Mouse (Mus musculus) ES-E14 (cell line): ENCODE results near the gene Cebpb. TPM values are rescaled to one million over a fixed set of nuclear protein-coding genes. Genes with fewer than 3 reads are reported as not detected.

Experiments used
- DNase-seq: peaks from one replicate; pipeline ENCODE4 v3.0.0-alpha.2; 2013; ENCODE audit warnings: low read depth, low spot score
- H3K27ac ChIP-seq: 2 replicates; pipeline ENCODE4 v1.5.1; 2012; ENCODE audit warnings: low read depth, mild to moderate bottlenecking, low read length, moderate library complexity, mixed read lengths; ENCODE audit not compliant: poor library complexity, insufficient read depth, severe bottlenecking
- H3K36me3 ChIP-seq: 2 replicates; pipeline ENCODE4 v1.6.1; 2012; ENCODE audit warnings: mild to moderate bottlenecking, low read length, moderate library complexity, mixed read lengths; ENCODE audit not compliant: control insufficient read depth, poor library complexity, insufficient read depth, severe bottlenecking
- H3K4me1 ChIP-seq, 2 experiments: fragments of 150-350 bp in 1 of 2; sonication (generic) in 1 of 2; 2 replicates each; pipeline ENCODE4 v1.6.1; 2012; ENCODE audit warnings: low read length in 2 of 2, mild to moderate bottlenecking in 1 of 2, mixed read lengths in 1 of 2; ENCODE audit not compliant: control insufficient read depth in 2 of 2, insufficient read depth in 2 of 2, poor library complexity in 1 of 2
- H3K4me3 ChIP-seq, 2 experiments: fragments of 150-350 bp in 1 of 2; sonication (generic) in 1 of 2; 2 replicates each; pipeline ENCODE4 v1.5.1; 2012; ENCODE audit warnings: low read length in 2 of 2, low read depth in 1 of 2, mild to moderate bottlenecking in 1 of 2, mixed read lengths in 1 of 2; ENCODE audit not compliant: insufficient read depth in 1 of 2, poor library complexity in 1 of 2, severe bottlenecking in 1 of 2
- H3K9ac ChIP-seq: 2 replicates; pipeline ENCODE4 v1.6.1; 2012; ENCODE audit warnings: low read depth, mild to moderate bottlenecking, low read length, mixed read lengths; ENCODE audit not compliant: poor library complexity, insufficient read depth, severe bottlenecking
- H3K9me3 ChIP-seq: fragments of 150-350 bp; sonication (generic); 2 replicates; pipeline ENCODE4 v1.6.1; 2012; ENCODE audit warnings: low read depth, mild to moderate bottlenecking, low read length; ENCODE audit not compliant: control insufficient read depth, insufficient read depth
- CHD2 ChIP-seq: IDR thresholded peaks from 2 replicates; pipeline ENCODE4 v1.6.1; 2014; ENCODE audit warnings: mild to moderate bottlenecking, low read depth, low read length, inconsistent platforms
- HCFC1 ChIP-seq: IDR thresholded peaks from 2 replicates; pipeline ENCODE4 v1.6.1; 2012; ENCODE audit warnings: low read length, inconsistent platforms, borderline replicate concordance; ENCODE audit not compliant: insufficient read depth
- MAFK ChIP-seq: IDR thresholded peaks from 2 replicates; pipeline ENCODE4 v1.6.1; 2014; ENCODE audit warnings: mild to moderate bottlenecking, low read depth, low read length, inconsistent platforms; ENCODE audit not compliant: insufficient read depth
- ZC3H11A ChIP-seq: IDR thresholded peaks from 2 replicates; pipeline ENCODE4 v1.6.1; 2012; ENCODE audit warnings: low read depth, mild to moderate bottlenecking, inconsistent platforms, low read length, borderline replicate concordance
- ZNF384 ChIP-seq: IDR thresholded peaks from 2 replicates; pipeline ENCODE4 v1.6.1; 2012; ENCODE audit warnings: low read depth, low read length, inconsistent platforms
- in situ Hi-C, 2 experiments: fragments of 600-800 bp; cut with MboI; formaldehyde crosslinking; loops; one replicate each; pipeline ENCODE4 v1.15.1; 2025; ENCODE audit warnings: low sequenced_read_pairs in 2 of 2, inconsistent platforms in 1 of 2; ENCODE audit not compliant: unreplicated experiment in 2 of 2
- total RNA-seq: library from RNA; depleted of rRNA; stranded (reverse); fragments of 300-350 nt; gene quantifications from 2 replicates; pipeline ENCODE4 v1.2.3, GENCODE M21; 2012

Gene Cebpb
- total RNA-seq, 1 experiment, result 9.1 TPM

- Histone ChIP-seq H3K9me3 (no peaks in the 10 kb centered on the region), H3K36me3 (peaks cover 7% of the 10 kb centered on the region; the same call in 1 of the 2 replicates), H3K27ac (no peak overlapping the region), H3K4me1 (peaks cover 0 to 17% of the 10 kb centered on the region in 2 experiments; a peak in 2 of 4 replicates), H3K4me3 (no peak overlapping the region), H3K9ac (no peak overlapping the region)
- in situ Hi-C loops, result no loop called here
- no peak for DNase-seq
- TF ChIP-seq CHD2 (no peak), ZNF384 (no peak), HCFC1 (no peak), MAFK (no peak), ZC3H11A (no peak)
Measured at GRCm38 (mm10) chr2:167662713-167663112, 26.0 kb upstream of the Cebpb start.

GRCm38 (mm10) chr2:167665972-167666713 lies 22.6 kb upstream of the Cebpb start:
- in situ Hi-C loops, result no loop called here

GRCm38 (mm10) chr2:167668426-167668825 lies 20.3 kb upstream of the Cebpb start:
- Histone ChIP-seq H3K9me3 (no peaks in the 10 kb centered on the region), H3K9ac (no peak overlapping the region), H3K36me3 (no peaks in the 10 kb centered on the region), H3K4me1 (peaks cover 0 to 15% of the 10 kb centered on the region in 2 experiments; a peak in 2 of 4 replicates), H3K4me3 (no peak overlapping the region), H3K27ac (no peak overlapping the region)
- no peak for TF ChIP-seq MAFK
- no peak for TF ChIP-seq HCFC1
- DNase-seq, result no peak
- in situ Hi-C loops, result no loop called here

More at GRCm38 (mm10) chr2:167665972-167666713, 22.6 kb upstream of the Cebpb start:
- no peak overlapping the region for H3K4me3 ChIP-seq
- TF ChIP-seq CHD2, result no peak
- no peak for TF ChIP-seq MAFK
- TF ChIP-seq ZC3H11A, result no peak
- no peak for TF ChIP-seq HCFC1
- no peak for TF ChIP-seq ZNF384
- no peak for DNase-seq
- H3K9ac ChIP-seq, result no peak overlapping the region
- H3K9me3 ChIP-seq, result no peaks in the 10 kb centered on the region
- H3K27ac ChIP-seq, result no peak overlapping the region
- no peaks in the 10 kb centered on the region for H3K36me3 ChIP-seq
- peaks cover 0 to 5% of the 10 kb centered on the region in 2 experiments; a peak in 2 of 4 replicates for H3K4me1 ChIP-seq

- no peak for DNase-seq
- H3K27ac ChIP-seq, result no peak overlapping the region
- in situ Hi-C loops, result no loop called here
Measured at GRCm38 (mm10) chr2:167669398-167669797, 19.3 kb upstream of the Cebpb start.

More at GRCm38 (mm10) chr2:167669398-167669797, 19.3 kb upstream of the Cebpb start:
- Histone ChIP-seq H3K9me3 (no peaks in the 10 kb centered on the region), H3K9ac (no peak overlapping the region), H3K4me3 (no peak overlapping the region), H3K4me1 (peaks cover 0 to 15% of the 10 kb centered on the region in 2 experiments; a peak in 2 of 4 replicates), H3K36me3 (no peaks in the 10 kb centered on the region)
- TF ChIP-seq ZC3H11A (no peak), ZNF384 (no peak), MAFK (no peak), CHD2 (no peak), HCFC1 (no peak)
